Mouse (Mus musculus) cerebellum, postnatal 14 days (tissue): Measurements from ENCODE around the gene Med25.
A peak's percentile ranks its signal among the peaks of the same experiment; 100 is the strongest.

Experiments used
- DNase-seq, 2 experiments: peaks; one replicate each; pipeline ENCODE4 v3.0.0; 2021; ENCODE audit warnings: mixed read lengths in 2 of 2

Med25 gene

DNA sequence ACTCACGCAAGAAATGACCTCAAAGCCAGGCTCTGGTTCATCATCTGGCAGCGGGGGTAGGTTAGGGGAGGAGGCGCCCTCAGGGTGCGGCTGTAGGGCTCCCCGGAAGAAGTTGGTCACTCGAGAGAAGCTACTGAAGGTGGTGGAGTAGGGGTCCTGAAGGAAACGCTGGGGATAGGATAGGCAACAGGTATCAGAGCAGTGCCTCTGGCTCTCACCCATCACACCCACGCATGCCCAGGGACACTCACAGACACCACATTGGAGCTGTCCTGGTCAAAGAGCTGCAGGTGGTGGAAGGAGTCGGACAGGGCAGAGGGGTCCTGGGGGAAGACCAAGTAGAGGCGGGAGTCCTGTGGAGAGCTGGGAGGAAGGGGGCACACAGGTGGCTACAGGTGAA is 47.5 kb downstream of the Med25 start:
- DNase-seq, result peak in 1 of 2 experiments; percentile 3

- no peak for DNase-seq
Measured at GRCm38 (mm10) chr7:44841825-44842463, 50.6 kb downstream of the Med25 start.

DNA sequence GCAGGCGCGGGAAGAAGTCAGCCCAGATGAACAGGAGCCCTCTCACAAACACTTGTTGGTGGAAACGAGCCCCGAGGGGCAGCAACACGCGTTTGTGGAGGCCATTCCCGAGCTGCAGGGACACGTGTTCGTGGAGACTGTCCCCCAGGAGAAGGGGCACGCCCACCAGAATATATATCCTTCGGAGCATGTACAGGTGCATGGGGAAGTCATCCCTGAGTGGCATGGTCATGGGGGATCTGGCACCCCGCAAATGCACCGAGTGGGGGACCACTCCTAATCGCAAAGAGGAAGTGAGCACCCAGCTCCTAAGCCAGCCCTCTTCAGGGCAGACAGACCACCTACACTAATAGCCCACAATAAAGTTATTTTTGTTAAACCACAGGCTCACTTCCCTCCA is 52.1 kb downstream of the Med25 start:
- DNase-seq, result no peak

DNA sequence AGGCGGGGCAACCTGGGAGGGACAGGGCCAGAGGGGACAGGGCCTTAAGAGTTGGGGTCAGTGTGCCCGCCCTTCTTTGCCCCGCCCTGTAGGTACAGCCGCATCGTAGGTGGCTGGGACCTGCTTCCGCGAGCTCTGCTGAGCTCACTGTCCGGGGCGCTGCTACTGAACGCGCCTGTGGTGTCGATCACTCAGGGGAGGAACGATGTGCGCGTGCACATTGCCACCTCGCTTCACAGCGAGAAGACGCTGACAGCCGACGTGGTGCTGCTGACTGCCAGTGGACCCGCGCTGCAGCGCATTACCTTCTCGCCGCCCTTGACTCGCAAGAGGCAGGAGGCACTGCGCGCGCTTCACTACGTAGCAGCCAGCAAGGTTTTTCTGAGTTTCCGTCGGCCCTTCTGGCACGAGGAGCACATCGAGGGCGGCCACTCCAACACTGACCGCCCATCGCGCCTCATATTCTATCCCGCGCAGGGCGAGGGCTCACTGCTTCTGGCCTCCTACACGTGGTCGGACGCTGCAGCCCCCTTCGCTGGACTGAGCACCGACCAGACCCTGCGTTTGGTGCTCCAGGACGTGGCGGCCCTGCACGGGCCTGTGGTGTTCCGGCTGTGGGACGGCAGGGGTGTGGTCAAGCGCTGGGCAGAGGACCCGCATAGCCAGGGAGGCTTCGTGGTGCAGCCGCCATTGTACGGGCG is 52.9 kb downstream of the Med25 start:
- peak in 1 of 2 experiments; percentile 52 for DNase-seq

DNA sequence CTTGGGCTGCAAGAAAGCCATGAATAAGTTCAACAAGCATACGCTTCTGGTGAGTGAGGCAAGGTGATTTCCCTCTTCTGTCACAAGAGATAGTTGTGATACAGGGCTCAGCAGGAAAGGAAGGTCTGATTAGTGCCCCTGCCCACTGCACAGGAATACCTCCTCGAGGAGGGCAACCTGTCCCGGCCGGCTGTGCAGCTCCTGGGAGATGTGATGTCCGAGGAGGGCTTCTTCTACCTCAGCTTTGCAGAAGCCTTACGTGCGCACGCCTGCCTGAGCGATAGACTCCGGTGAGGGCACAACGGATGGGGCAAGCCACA is 53.4 kb downstream of the Med25 start:
- DNase-seq, result no peak

GRCm38 (mm10) chr7:44838073-44838472 is 54.4 kb downstream of the Med25 start:
- no peak for DNase-seq

DNA sequence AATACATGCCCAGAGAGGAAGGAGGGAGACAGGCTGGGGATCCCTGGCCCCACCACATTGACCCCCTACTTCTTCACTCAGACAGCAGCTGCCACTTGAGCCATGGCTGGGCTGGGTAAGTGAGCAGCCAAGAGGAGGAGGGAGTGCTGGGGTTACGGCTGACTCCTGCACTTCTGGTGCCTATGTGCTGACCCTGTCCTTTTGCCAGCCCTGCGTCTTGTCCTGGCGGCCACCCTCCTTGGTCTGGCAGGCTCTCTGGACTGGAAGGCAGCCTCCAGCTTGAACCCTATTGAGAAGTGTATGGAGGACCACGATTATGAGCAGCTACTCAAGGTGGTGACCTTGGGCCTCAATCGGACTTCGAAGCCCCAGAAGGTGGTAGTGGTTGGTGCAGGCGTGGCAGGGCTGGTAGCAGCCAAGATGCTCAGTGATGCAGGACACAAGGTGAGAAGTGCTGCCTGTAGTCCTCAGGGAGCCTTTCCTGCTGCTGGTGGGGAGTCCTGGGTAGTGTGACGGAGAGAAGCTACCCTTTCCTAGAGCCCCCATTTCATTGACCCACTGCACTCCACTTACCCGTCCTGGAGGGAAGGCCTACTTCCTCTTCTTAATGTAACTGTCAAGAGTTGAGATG is 56.0 kb downstream of the Med25 start:
- no peak for DNase-seq

DNA sequence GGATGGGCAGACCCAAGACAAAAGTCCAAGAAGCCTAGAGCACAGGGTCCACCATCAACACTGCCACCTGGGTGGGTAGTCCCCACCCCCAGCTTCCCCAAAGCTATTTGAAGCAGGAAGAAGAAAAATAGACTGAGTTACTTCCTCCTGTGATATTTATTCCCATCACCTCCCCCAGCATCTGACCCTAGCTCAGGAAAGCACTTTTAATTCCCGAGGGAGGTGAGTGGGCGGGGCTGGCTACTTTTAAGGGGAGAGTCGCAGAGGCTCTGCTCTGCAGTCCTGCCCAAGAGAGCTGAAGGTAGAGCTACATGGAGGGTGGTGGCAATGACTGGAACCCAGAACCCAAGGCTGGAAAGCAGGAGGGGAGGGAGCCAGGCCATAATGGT is 56.5 kb downstream of the Med25 start:
- no peak for DNase-seq

- no peak for DNase-seq
Measured at GRCm38 (mm10) chr7:44835373-44836015, 57.0 kb downstream of the Med25 start.

- no peak for DNase-seq
Measured at GRCm38 (mm10) chr7:44832763-44833162, 59.7 kb downstream of the Med25 start.

GRCm38 (mm10) chr7:44828706-44829105 is 63.8 kb downstream of the Med25 start:
- no peak for DNase-seq

- no peak for DNase-seq
Measured at GRCm38 (mm10) chr7:44826771-44827170, 65.7 kb downstream of the Med25 start.
